ENCODE assay signal across 20 mouse cellular contexts in genomic region chr15:26058019-26058418, GRCm38 (mm10).
"Had no signal": no experiment of that assay in that cellular context is flagged by ENCODE, and none has a peak within 500 bp of the region (broad histone marks: within the 10 kb centered on the region; RNA-seq: fewer than 3 reads in every experiment).

No protein-coding gene starts in this region.

- H3K36me3 ChIP-seq: liver, embryonic 15.5 days; lung, embryonic 15.5 days; midbrain, embryonic 10.5 days; midbrain, embryonic 12.5 days; neural tube, embryonic 13.5 days; neural tube, embryonic 15.5 days had no signal

- H3K4me1 ChIP-seq: liver, embryonic 15.5 days; lung, embryonic 15.5 days; midbrain, embryonic 10.5 days; midbrain, embryonic 12.5 days; neural tube, embryonic 13.5 days; neural tube, embryonic 15.5 days had no signal

- H3K9me3 ChIP-seq: liver, embryonic 15.5 days; lung, embryonic 15.5 days; midbrain, embryonic 10.5 days; midbrain, embryonic 12.5 days had no signal

- H3K27ac ChIP-seq: liver, embryonic 15.5 days; lung, embryonic 15.5 days; midbrain, embryonic 10.5 days; midbrain, embryonic 12.5 days; neural tube, embryonic 13.5 days; neural tube, embryonic 15.5 days had no signal

- H3K9ac ChIP-seq: liver, embryonic 15.5 days; liver, postnatal 0 days; lung, embryonic 15.5 days; midbrain, embryonic 12.5 days; neural tube, embryonic 13.5 days; neural tube, embryonic 15.5 days had no signal

- H3K27me3 ChIP-seq: liver, embryonic 15.5 days; lung, embryonic 15.5 days; midbrain, embryonic 12.5 days; neural tube, embryonic 13.5 days; neural tube, embryonic 15.5 days had no signal

- DNase-seq: liver, postnatal 0 days; lung, adult 2 months; lung, postnatal 4 days; midbrain, embryonic 14.5 days; right cerebral cortex, adult 18-20 months; right cerebral cortex, postnatal 25 days; right cerebral cortex, postnatal 4 days; spleen, adult 18-20 months; thymus, adult 18-20 months; thymus, postnatal 14 days; thymus, postnatal 4 days had no signal

- H3K4me2 ChIP-seq: liver, embryonic 15.5 days; lung, embryonic 15.5 days; midbrain, embryonic 12.5 days; neural tube, embryonic 13.5 days; neural tube, embryonic 15.5 days had no signal

- ATAC-seq: liver, postnatal 0 days; lung, postnatal 0 days; midbrain, embryonic 16.5 days had no signal

- H3K4me3 ChIP-seq: liver, embryonic 15.5 days; lung, embryonic 15.5 days; midbrain, embryonic 10.5 days; midbrain, embryonic 12.5 days; myocyte; neural tube, embryonic 13.5 days; neural tube, embryonic 15.5 days had no signal
